In genomic region chr6:28594759-28595158, GRCm38 (mm10) we compare ENCODE assay signal across 19 mouse cellular contexts.
"Had no signal": no experiment of that assay in that cellular context is flagged by ENCODE, and none has a peak within 500 bp of the region (broad histone marks: within the 10 kb centered on the region; RNA-seq: fewer than 3 reads in every experiment).

No protein-coding gene starts in this region.

- H3K36me3 ChIP-seq: midbrain, embryonic 12.5 days; neural tube, embryonic 13.5 days; neural tube, embryonic 15.5 days had no signal

- H3K9ac ChIP-seq: lung, embryonic 14.5 days; midbrain, embryonic 12.5 days; neural tube, embryonic 13.5 days; neural tube, embryonic 15.5 days had no signal

- H3K27me3 ChIP-seq: midbrain, embryonic 12.5 days; neural tube, embryonic 13.5 days; neural tube, embryonic 15.5 days had no signal

- ATAC-seq: midbrain, embryonic 16.5 days had no signal

- H3K9me3 ChIP-seq: midbrain, embryonic 10.5 days; midbrain, embryonic 12.5 days; neural tube, embryonic 13.5 days; neural tube, embryonic 15.5 days had no signal

- H3K4me2 ChIP-seq: lung, embryonic 14.5 days; midbrain, embryonic 12.5 days; neural tube, embryonic 13.5 days; neural tube, embryonic 15.5 days had no signal

- H3K4me3 ChIP-seq: midbrain, embryonic 10.5 days; midbrain, embryonic 12.5 days; myocyte; neural tube, embryonic 13.5 days; neural tube, embryonic 15.5 days had no signal

- H3K27ac ChIP-seq: midbrain, embryonic 10.5 days; midbrain, embryonic 12.5 days; neural tube, embryonic 13.5 days; neural tube, embryonic 15.5 days had no signal

- DNase-seq: lung, adult 18-20 months; lung, embryonic 14.5 days; lung, postnatal 10 days; lung, postnatal 4 days; midbrain, embryonic 14.5 days; retina, postnatal 1 day; right cerebral cortex, adult 18-20 months; right cerebral cortex, postnatal 25 days; right cerebral cortex, postnatal 4 days; spleen, adult 18-20 months; thymus, adult 18-20 months; thymus, postnatal 14 days; thymus, postnatal 36 days had no signal
